In the genomic region with DNA sequence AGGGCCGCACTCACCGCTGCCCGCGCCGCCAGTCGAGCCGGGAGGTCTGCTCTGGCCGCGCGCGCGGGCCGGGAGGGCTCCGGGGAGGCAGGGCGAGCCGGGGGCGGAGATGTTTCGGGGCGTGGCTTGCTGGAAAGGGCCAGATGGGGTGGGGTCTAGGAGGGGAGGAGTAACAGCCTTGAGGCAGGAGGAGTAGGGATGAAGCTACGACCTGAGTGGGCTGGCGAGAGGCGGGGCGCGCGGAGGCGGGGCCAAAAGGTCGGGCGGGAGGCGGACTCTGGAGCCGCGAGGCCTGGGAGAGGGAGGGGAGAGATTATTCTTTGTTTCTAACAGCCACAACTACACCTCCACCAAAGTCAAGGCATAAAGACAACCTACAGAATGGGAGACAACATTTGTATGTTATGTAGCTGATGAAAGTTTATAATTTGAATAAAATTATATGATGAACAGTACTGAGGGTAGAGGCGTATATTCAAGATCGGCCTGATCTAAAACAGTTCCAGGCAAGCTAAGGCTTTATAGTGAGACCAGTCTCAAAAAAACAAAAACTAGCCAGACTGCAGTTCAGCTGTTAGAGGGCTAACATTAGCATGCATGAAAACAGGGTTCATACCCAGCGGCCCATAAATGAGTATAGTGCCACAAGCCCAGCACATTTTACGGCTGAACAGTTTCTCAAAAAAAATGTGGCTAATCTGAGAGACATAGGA, we compare ENCODE assay signal across 8 mouse cellular contexts.
A peak's percentile ranks its signal among the peaks of the same experiment; 100 is the strongest.
DNase-seq lines count a peak whose midpoint lies in the region; ATAC-seq lines count a peak whose summit lies in the region.

No protein-coding gene starts in this region.

- peak overlapping the region; percentile 96 for H3K9ac ChIP-seq in heart, embryonic 12.5 days
- peak overlapping the region; percentile 88 for H3K9ac ChIP-seq in kidney, embryonic 16.5 days (replicated peaks; ENCODE audit: low read length)
- H3K9ac ChIP-seq in liver, embryonic 12.5 days: peak overlapping the region; percentile 85

- no peaks in the 10 kb centered on the region for H3K36me3 ChIP-seq in erythroblast, embryonic 14.5 days (ENCODE audit: control insufficient read depth)
- peaks cover 14% of the 10 kb centered on the region; the same call in 1 of the 2 replicates for H3K36me3 ChIP-seq in heart, embryonic 12.5 days
- H3K36me3 ChIP-seq in kidney, embryonic 16.5 days (ENCODE audit: insufficient read depth, low read length): peaks cover 5% of the 10 kb centered on the region; the same call in 1 of the 2 replicates
- no peaks in the 10 kb centered on the region for H3K36me3 ChIP-seq in liver, embryonic 12.5 days
- no peaks in the 10 kb centered on the region for H3K36me3 ChIP-seq in splenic B cell, adult 2 months (ENCODE audit: control insufficient read depth, insufficient read depth, low read length, poor library complexity, severe bottlenecking)

- H3K4me3 ChIP-seq in erythroblast, embryonic 14.5 days (replicated peaks): peak overlapping the region; percentile 77
- H3K4me3 ChIP-seq in heart, embryonic 12.5 days: peak overlapping the region; percentile 94
- peak overlapping the region; percentile 82 for H3K4me3 ChIP-seq in kidney, embryonic 16.5 days (ENCODE audit: low read length)
- peak overlapping the region; percentile 79 for H3K4me3 ChIP-seq in liver, embryonic 12.5 days

- H3K4me1 ChIP-seq in erythroblast, embryonic 14.5 days (ENCODE audit: control insufficient read depth): peaks cover 25% of the 10 kb centered on the region
- H3K4me1 ChIP-seq in heart, embryonic 12.5 days (replicated peaks): peaks cover 13% of the 10 kb centered on the region; the same call in 1 of the 2 replicates
- peaks cover 33% of the 10 kb centered on the region for H3K4me1 ChIP-seq in kidney, embryonic 16.5 days (ENCODE audit: insufficient read depth, low read length)
- peaks cover 37% of the 10 kb centered on the region for H3K4me1 ChIP-seq in liver, embryonic 12.5 days

- peaks cover 10% of the 10 kb centered on the region for H3K27me3 ChIP-seq in erythroblast, embryonic 14.5 days (ENCODE audit: control insufficient read depth)
- H3K27me3 ChIP-seq in heart, embryonic 12.5 days (replicated peaks): no peaks in the 10 kb centered on the region
- H3K27me3 ChIP-seq in kidney, embryonic 16.5 days (ENCODE audit: insufficient read depth, low read length): no peaks in the 10 kb centered on the region
- H3K27me3 ChIP-seq in liver, embryonic 12.5 days (replicated peaks): no peaks in the 10 kb centered on the region
- no peaks in the 10 kb centered on the region for H3K27me3 ChIP-seq in splenic B cell, adult 2 months (ENCODE audit: control insufficient read depth, insufficient read depth, low read length, poor library complexity, severe bottlenecking)

- no peaks in the 10 kb centered on the region for H3K9me3 ChIP-seq in erythroblast, embryonic 14.5 days (ENCODE audit: control insufficient read depth, low read length)
- H3K9me3 ChIP-seq in heart, embryonic 12.5 days (replicated peaks): no peaks in the 10 kb centered on the region; the same call in 1 of the 2 replicates
- H3K9me3 ChIP-seq in kidney, embryonic 16.5 days (ENCODE audit: low read length): peaks cover 5% of the 10 kb centered on the region; the same call in 1 of the 2 replicates
- no peaks in the 10 kb centered on the region for H3K9me3 ChIP-seq in liver, embryonic 12.5 days (replicated peaks)

- peak; percentile 93 for DNase-seq in CD4-positive, CD25-positive, alpha-beta regulatory T cell, adult 2 months (ENCODE audit: low read depth, low spot score)
- DNase-seq in brain, embryonic 18.5 days (ENCODE audit: low read depth, low spot score): peak; percentile 66
- peak; percentile 88 for DNase-seq in naive thymus-derived CD4-positive, alpha-beta T cell, adult 2 months (ENCODE audit: low read depth)
- DNase-seq in splenic B cell, adult 2 months (ENCODE audit: low read depth, low spot score): peak; percentile 94

- peak overlapping the region; percentile 88 for H3K4me2 ChIP-seq in heart, embryonic 12.5 days
- H3K4me2 ChIP-seq in kidney, embryonic 16.5 days (replicated peaks; ENCODE audit: low read depth, low read length): peak overlapping the region; percentile 58
- peak overlapping the region; percentile 99 for H3K4me2 ChIP-seq in liver, embryonic 12.5 days

- peak; percentile 95 for ATAC-seq in heart, embryonic 12.5 days (ENCODE audit: insufficient number of reproducible peaks, low FRiP score)
- ATAC-seq in kidney, embryonic 16.5 days (ENCODE audit: low FRiP score, low TSS enrichment): peak; percentile 94
- ATAC-seq in liver, embryonic 12.5 days: peak; percentile 96

- peak overlapping the region; percentile 79 for H3K27ac ChIP-seq in heart, embryonic 12.5 days (ENCODE audit: poor library complexity, severe bottlenecking)
- peak overlapping the region; percentile 90 for H3K27ac ChIP-seq in kidney, embryonic 16.5 days (ENCODE audit: low read length)
- H3K27ac ChIP-seq in liver, embryonic 12.5 days: peak overlapping the region; percentile 77

- 9% methylated on average over 33 of the region's 35 CpGs for WGBS in heart, embryonic 12.5 days
- WGBS in kidney, embryonic 16.5 days: 7% methylated on average over 35 of the region's 35 CpGs
- 9% methylated on average over 35 of the region's 35 CpGs for WGBS in liver, embryonic 12.5 days (ENCODE audit: insufficient replicate concordance)

Comparison
In these comparisons a context has a peak if more than half of its experiments do, and no peak if none do; other contexts are left out.
1. Peak in every context shown above with its lines: DNase-seq, ATAC-seq, H3K4me3 ChIP-seq and H3K27ac ChIP-seq.